Mouse (Mus musculus) midbrain, embryonic 14.5 days (tissue): Measurements from ENCODE around the gene Rpl18a. TPM values are rescaled to one million over a fixed set of nuclear protein-coding genes. Genes with fewer than 3 reads are reported as not detected.

ENCODE experiments used
- ATAC-seq: fragments of 200-750 bp; cut with Nextera tagmentation; 2 replicates; pipeline ENCODE4 v1.8.0; 2017; ENCODE audit warnings: moderate number of reproducible peaks, moderate library complexity; ENCODE audit not compliant: low FRiP score, low TSS enrichment
- DNase-seq: peaks from one replicate; pipeline ENCODE4 v3.0.0-alpha.2; 2015
- H3K27ac ChIP-seq: fragments of 300-500 bp; sonication (generic); replicated peaks from 2 replicates; pipeline ENCODE4 v1.5.1; 2014; ENCODE audit warnings: mild to moderate bottlenecking, low read depth, low read length, moderate library complexity
- H3K27me3 ChIP-seq: fragments of 300-500 bp; sonication (generic); 2 replicates; pipeline ENCODE4 v1.6.1; 2014; ENCODE audit warnings: low read length, control low read depth, mixed read lengths; ENCODE audit not compliant: control insufficient read depth, insufficient read depth
- H3K36me3 ChIP-seq: fragments of 300-500 bp; sonication (generic); 2 replicates; pipeline ENCODE4 v1.6.1; 2014; ENCODE audit warnings: low read length, control low read depth; ENCODE audit not compliant: control insufficient read depth, insufficient read depth
- H3K4me1 ChIP-seq: fragments of 300-500 bp; sonication (generic); 2 replicates; pipeline ENCODE4 v1.6.1; 2014; ENCODE audit warnings: mild to moderate bottlenecking, antibody characterized with exemption, low read length, control low read depth; ENCODE audit not compliant: control insufficient read depth, insufficient read depth
- H3K4me2 ChIP-seq: fragments of 300-500 bp; sonication (generic); 2 replicates; pipeline ENCODE4 v1.6.1; 2014; ENCODE audit warnings: mild to moderate bottlenecking, low read length, moderate library complexity
- H3K4me3 ChIP-seq: fragments of 300-500 bp; sonication (generic); replicated peaks from 2 replicates; pipeline ENCODE4 v1.5.1; 2014; ENCODE audit warnings: low read depth, low read length
- H3K9ac ChIP-seq: fragments of 300-500 bp; sonication (generic); replicated peaks from 2 replicates; pipeline ENCODE4 v1.6.1; 2014; ENCODE audit warnings: mild to moderate bottlenecking, low read length, moderate library complexity
- H3K9me3 ChIP-seq: fragments of 300-500 bp; sonication (generic); 2 replicates; pipeline ENCODE4 v1.6.1; 2016; ENCODE audit warnings: low read length, control low read depth, mixed read lengths; ENCODE audit not compliant: control insufficient read depth
- WGBS: fragments of 180-500 bp; shearing (Covaris S2); extraction: QIAGEN DNeasy Blood & Tissue Kit; methylation state at CpG from one replicate; pipeline ENCODE4 v1.1.7; 2014; 5-methylcytosine and 5-hydroxymethylcytosine counted together
- polyA plus RNA-seq: library from polyadenylated mRNA; unstranded; fragments of >200 nt; fragmentation: Nextera tagmentation; extraction: Ambion mirVana; gene quantifications from 2 replicates; pipeline ENCODE4 v1.2.1, GENCODE M21; 2014

The Rpl18a gene
- polyA plus RNA-seq, 1 experiment from 2014 or later, result 2,701 TPM

DNA sequence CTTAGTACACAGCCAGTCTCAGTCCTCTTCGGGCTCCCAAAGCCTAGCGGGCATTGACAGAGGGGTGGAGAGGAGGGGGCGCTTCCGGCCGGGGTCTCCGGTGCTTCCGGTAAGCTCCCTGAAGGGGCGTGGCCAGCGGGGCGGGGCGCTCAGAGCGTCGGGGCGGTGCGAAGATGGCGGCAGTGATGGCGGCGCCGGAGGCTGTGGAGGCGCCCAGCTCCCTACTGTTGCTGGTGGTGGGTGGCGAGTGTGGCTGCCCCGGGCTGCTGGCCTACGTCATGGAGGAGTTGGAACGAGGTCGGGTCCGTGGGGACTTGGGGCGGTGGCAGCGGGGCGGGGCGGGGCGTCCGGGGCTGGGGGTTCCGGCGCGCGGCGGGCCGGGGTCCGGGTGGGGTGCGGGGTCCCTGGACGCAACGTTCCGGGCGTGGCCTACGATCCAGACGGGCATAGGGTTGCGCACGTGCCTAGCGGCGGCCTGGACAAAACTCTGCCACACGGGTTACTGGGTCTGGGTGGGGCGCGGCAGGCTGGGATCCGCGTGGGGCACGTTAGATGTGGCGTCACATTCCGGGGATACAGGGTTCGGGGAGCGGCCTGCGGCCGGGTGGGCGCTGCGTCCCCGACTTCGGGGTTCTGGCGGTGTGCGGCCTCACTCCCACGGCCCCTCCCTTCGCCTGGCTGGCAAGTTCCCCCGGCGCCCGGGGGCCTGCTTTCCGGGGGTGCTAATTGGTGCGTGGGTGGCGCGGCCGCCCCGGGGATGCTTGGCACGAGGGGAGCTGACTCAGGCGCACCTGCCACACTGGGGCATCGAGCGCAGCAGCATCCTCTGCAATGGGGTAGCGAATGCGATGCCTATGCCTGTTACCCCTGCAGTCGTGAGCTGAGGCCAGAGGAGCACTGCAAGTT is 8.9 kb upstream of the Rpl18a start, which contains the start of gene Map1s:
Gene Map1s, plus strand, starts transcription at position 102 of the 906 bp plus-strand sequence.
- Histone ChIP-seq H3K9me3 (no peaks in the 10 kb centered on the region), H3K27me3 (no peaks in the 10 kb centered on the region), H3K36me3 (peaks cover 4% of the 10 kb centered on the region), H3K4me3 (peak within 1 kb of the TSS; percentile 85), H3K4me2 (peak within 1 kb of the TSS; percentile 92), H3K9ac (peak within 1 kb of the TSS; percentile 89), H3K4me1 (peaks cover 8% of the 10 kb centered on the region), H3K27ac (peak within 1 kb of the TSS; percentile 91)
- ATAC-seq (peak; percentile 95), DNase-seq (peak; percentile 97)
- WGBS, result under 1% methylated on average over 86 of the region's 86 CpGs

GRCm38 (mm10) chr8:70905463-70905830 is 8.2 kb upstream of the Rpl18a start:
- Histone ChIP-seq H3K4me2 (peak overlapping the region; percentile 92), H3K9me3 (no peaks in the 10 kb centered on the region), H3K4me3 (peak overlapping the region; percentile 85), H3K4me1 (peaks cover 8% of the 10 kb centered on the region), H3K27ac (peak overlapping the region; percentile 91), H3K27me3 (no peaks in the 10 kb centered on the region), H3K9ac (peak overlapping the region; percentile 89; the same call in 1 of the 2 replicates), H3K36me3 (no peaks in the 10 kb centered on the region)
- no peak for DNase-seq
- WGBS, result 13% methylated on average over 8 of the region's 8 CpGs
- ATAC-seq, result peak; percentile 59

GRCm38 (mm10) chr8:70904532-70904931 is 7.3 kb upstream of the Rpl18a start:
- H3K36me3 ChIP-seq, result no peaks in the 10 kb centered on the region
- no peak overlapping the region for H3K4me3 ChIP-seq
- no peak overlapping the region for H3K4me2 ChIP-seq
- no peak overlapping the region for H3K27ac ChIP-seq
- WGBS, result 78% methylated on average over 4 of the region's 4 CpGs
- DNase-seq, result no peak
- no peak overlapping the region for H3K9ac ChIP-seq
- no peak for ATAC-seq
- H3K27me3 ChIP-seq, result no peaks in the 10 kb centered on the region
- peaks cover 8% of the 10 kb centered on the region for H3K4me1 ChIP-seq
- H3K9me3 ChIP-seq, result no peaks in the 10 kb centered on the region

GRCm38 (mm10) chr8:70903582-70903981 is 6.4 kb upstream of the Rpl18a start:
- H3K27me3 ChIP-seq, result no peaks in the 10 kb centered on the region
- H3K27ac ChIP-seq, result no peak overlapping the region
- no peak for ATAC-seq
- no peak overlapping the region for H3K9ac ChIP-seq
- H3K36me3 ChIP-seq, result no peaks in the 10 kb centered on the region
- no peaks in the 10 kb centered on the region for H3K9me3 ChIP-seq
- no peak overlapping the region for H3K4me3 ChIP-seq
- DNase-seq, result no peak
- H3K4me2 ChIP-seq, result no peak overlapping the region
- peaks cover 8% of the 10 kb centered on the region for H3K4me1 ChIP-seq

DNA sequence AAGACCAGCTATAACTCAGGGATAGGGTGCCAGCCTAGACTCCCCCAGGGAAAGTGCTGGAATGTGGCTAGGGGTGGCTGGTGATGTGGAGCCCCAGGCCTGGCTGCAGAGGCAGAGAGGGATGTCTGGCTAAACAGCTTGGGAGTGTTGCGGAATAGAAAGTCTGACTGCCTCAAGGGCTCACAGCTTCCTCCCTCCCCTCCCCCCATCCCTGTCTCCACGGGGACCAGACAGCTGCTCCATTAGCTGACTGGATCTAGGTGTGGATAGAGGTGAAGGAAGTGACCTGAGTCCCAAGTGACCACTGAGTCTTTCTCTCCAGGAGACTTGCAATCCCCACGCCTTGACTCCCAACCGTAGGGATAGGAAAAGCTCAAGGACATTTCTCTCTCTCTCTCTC is 5.9 kb upstream of the Rpl18a start:
- Histone ChIP-seq H3K27ac (no peak overlapping the region), H3K9me3 (no peaks in the 10 kb centered on the region), H3K4me3 (no peak overlapping the region), H3K27me3 (no peaks in the 10 kb centered on the region), H3K4me2 (no peak overlapping the region), H3K36me3 (no peaks in the 10 kb centered on the region), H3K4me1 (peaks cover 8% of the 10 kb centered on the region), H3K9ac (no peak overlapping the region)
- 42% methylated on average over 4 of the region's 4 CpGs for WGBS
- no peak for ATAC-seq
- no peak for DNase-seq

DNA sequence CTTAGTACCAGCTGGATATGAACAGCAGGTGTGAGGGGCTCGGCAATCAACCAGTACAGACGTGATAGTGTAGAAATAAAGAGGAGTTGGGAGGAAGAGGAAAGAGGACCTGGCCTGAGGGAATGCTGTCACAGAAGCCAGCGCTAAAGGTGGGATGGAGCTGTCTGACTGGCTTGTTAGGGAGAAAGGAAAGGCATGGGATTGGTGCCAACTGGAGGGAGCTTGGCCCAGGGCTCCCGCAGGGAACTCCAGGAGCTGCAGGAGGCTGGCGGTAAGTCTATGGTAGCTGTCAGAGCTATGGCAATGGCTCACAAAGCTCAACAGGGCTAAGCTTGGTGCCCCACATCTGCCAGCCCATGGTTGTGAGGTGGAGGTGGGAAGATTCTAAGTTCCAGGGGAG is 5.0 kb upstream of the Rpl18a start:
- Histone ChIP-seq H3K9ac (0 out of 2 replicates have a peak overlapping the region, but pooled peaks have one; percentile 3), H3K4me3 (no peak overlapping the region), H3K9me3 (no peaks in the 10 kb centered on the region), H3K4me1 (peaks cover 8% of the 10 kb centered on the region), H3K27me3 (no peaks in the 10 kb centered on the region), H3K36me3 (no peaks in the 10 kb centered on the region), H3K27ac (no peak overlapping the region), H3K4me2 (no peak overlapping the region)
- no peak for DNase-seq
- ATAC-seq, result no peak
- 36% methylated on average over 5 of the region's 5 CpGs for WGBS

GRCm38 (mm10) chr8:70900872-70901387 is 3.7 kb upstream of the Rpl18a start:
- Histone ChIP-seq H3K27ac (no peak overlapping the region), H3K4me1 (peaks cover 8% of the 10 kb centered on the region), H3K36me3 (no peaks in the 10 kb centered on the region), H3K4me3 (no peak overlapping the region), H3K27me3 (no peaks in the 10 kb centered on the region), H3K4me2 (no peak overlapping the region), H3K9me3 (no peaks in the 10 kb centered on the region), H3K9ac (no peak overlapping the region)
- ATAC-seq (no peak), DNase-seq (no peak)
- WGBS, result 69% methylated on average over 2 of the region's 2 CpGs

DNA sequence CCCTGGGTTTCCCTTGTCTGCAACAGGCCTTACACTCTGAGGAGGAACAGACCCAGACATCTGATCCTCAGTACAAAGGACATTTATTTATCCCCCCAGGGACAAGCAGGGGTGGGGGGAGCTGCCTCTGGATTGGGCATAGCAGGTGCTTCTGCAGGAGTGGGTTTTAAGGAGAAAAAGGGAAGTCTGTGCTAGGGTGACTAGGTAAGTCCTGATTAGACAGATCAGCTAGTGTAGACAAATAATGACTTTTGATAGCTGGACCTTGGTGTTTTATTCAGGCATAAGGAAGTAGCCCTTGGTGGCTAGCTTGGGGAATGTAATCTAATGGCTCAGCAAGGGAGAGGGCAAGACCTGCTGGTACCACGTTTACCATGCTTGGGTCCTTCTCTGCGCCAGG is 2.0 kb upstream of the Rpl18a start:
- Histone ChIP-seq H3K27me3 (peaks cover 8% of the 10 kb centered on the region; the same call in 1 of the 2 replicates), H3K4me1 (peaks cover 5% of the 10 kb centered on the region), H3K9ac (no peak overlapping the region), H3K4me2 (no peak overlapping the region), H3K36me3 (peaks cover 17% of the 10 kb centered on the region), H3K4me3 (no peak overlapping the region), H3K27ac (no peak overlapping the region), H3K9me3 (no peaks in the 10 kb centered on the region)
- WGBS, result 86% methylated on average over 2 of the region's 2 CpGs
- DNase-seq, result no peak
- ATAC-seq, result no peak
